Mouse (Mus musculus): ENCODE results near the gene Speer4e. TPM values are rescaled to one million over a fixed set of nuclear protein-coding genes. Genes with fewer than 3 reads are reported as not detected.
A peak's percentile ranks its signal among the peaks of the same experiment; 100 is the strongest.
"Not testable (repeated sequence)": the region's sequence is repeated elsewhere in the genome, so short reads cannot be mapped to it uniquely, and the experiment has no call there.

Gene Speer4e
- not detected in 2 replicates for polyA plus RNA-seq (2015; fragmentation: Nextera tagmentation; extraction: Ambion mirVana)

DNA sequence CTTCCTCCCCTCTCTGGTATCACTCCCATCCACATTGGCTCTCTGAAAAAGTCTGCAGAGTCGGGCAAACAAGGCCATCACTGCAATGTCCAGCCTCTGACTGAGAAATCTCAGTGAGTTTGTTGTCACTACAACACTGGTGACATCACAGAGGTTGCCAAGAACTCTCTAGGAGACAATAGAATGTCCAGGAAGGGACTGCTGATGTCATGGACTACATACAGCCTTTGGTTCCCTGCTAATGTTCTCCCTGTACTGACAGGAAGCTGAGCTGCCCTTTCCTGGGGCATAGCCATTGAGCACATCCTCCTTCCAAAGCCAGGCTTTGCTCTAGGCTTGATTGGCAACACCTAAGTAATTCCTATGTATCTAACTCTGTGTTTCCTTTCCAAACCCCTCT, at the start of gene Speer4e:
TSS of gene Speer4e (minus strand) at position 101 of the 400 bp plus-strand sequence.
- DNase-seq; H3K36me3 ChIP-seq (replicated peaks; ENCODE audit: insufficient read depth, low read length); H3K4me3 ChIP-seq (ENCODE audit: low read depth, low read length); ATAC-seq; H3K4me2 ChIP-seq (ENCODE audit: low read depth, low read length); H3K9me3 ChIP-seq (ENCODE audit: low read length); H3K27me3 ChIP-seq (ENCODE audit: insufficient read depth, low read length); H3K27ac ChIP-seq (ENCODE audit: low read depth); H3K4me1 ChIP-seq (ENCODE audit: insufficient read depth); H3K9ac ChIP-seq (replicated peaks): not testable (repeated sequence)
- WGBS (ENCODE audit: insufficient replicate concordance): 33% methylated on average over 1 of the region's 1 CpGs

- peak; percentile 38; the same call in 1 of the 2 replicates for ATAC-seq
- H3K4me3 ChIP-seq (ENCODE audit: low read depth, low read length); H3K4me2 ChIP-seq (ENCODE audit: low read depth, low read length); H3K4me1 ChIP-seq (ENCODE audit: insufficient read depth); H3K9ac ChIP-seq (replicated peaks); H3K9me3 ChIP-seq (ENCODE audit: low read length); H3K27me3 ChIP-seq (ENCODE audit: insufficient read depth, low read length); H3K27ac ChIP-seq (ENCODE audit: low read depth); H3K36me3 ChIP-seq (replicated peaks; ENCODE audit: insufficient read depth, low read length); DNase-seq: not testable (repeated sequence)
- 34% methylated on average over 5 of the region's 6 CpGs for WGBS (ENCODE audit: insufficient replicate concordance)
- 0 out of 2 replicates have a peak, but pooled peaks have one; percentile 17 for TF ChIP-seq CTCF (IDR thresholded peaks at IDR 0.05; ENCODE audit: low read depth)
Measured at GRCm38 (mm10) chr5:14986649-14987387, 48.6 kb upstream of the Speer4e start.

GRCm38 (mm10) chr5:14978835-14979234, 40.6 kb upstream of the Speer4e start, which contains the start of gene Gm10354:
Gm10354 (minus strand) TSS chr5:14978935.
- not testable (repeated sequence) for H3K9me3 ChIP-seq (ENCODE audit: low read length); H3K36me3 ChIP-seq (replicated peaks; ENCODE audit: insufficient read depth, low read length); ATAC-seq; H3K4me3 ChIP-seq (ENCODE audit: low read depth, low read length); H3K4me1 ChIP-seq (ENCODE audit: insufficient read depth); DNase-seq; H3K4me2 ChIP-seq (ENCODE audit: low read depth, low read length); H3K27ac ChIP-seq (ENCODE audit: low read depth); H3K9ac ChIP-seq (replicated peaks); H3K27me3 ChIP-seq (ENCODE audit: insufficient read depth, low read length)
- no CpG with 5 or more reads among the region's 1 CpGs for WGBS (ENCODE audit: insufficient replicate concordance)

DNA sequence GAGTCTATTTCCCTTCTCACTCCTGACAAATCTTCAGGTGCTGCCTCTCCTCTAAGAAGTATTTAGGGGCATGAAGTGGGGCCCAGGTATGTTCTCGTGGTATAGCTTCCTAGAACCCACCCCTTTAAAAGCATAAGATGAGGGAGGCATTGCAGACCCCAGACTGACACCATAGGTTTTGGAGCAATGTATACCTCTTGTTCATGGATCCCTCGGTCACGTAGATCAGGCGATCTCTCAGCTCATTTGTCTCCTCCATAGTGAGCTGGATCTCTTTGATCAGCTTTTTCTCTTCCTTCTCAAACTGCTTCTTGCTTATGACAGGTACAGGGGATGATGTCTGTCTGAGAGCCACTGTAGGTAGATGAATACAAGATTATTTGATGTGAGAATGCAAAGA, 39.1 kb upstream of the Speer4e start:
- WGBS (ENCODE audit: insufficient replicate concordance): 69% methylated on average over 4 of the region's 4 CpGs
- H3K4me1 ChIP-seq (ENCODE audit: insufficient read depth); H3K27ac ChIP-seq (ENCODE audit: low read depth); ATAC-seq; H3K4me2 ChIP-seq (ENCODE audit: low read depth, low read length); H3K9ac ChIP-seq (replicated peaks); H3K27me3 ChIP-seq (ENCODE audit: insufficient read depth, low read length); DNase-seq; H3K4me3 ChIP-seq (ENCODE audit: low read depth, low read length); H3K9me3 ChIP-seq (ENCODE audit: low read length); H3K36me3 ChIP-seq (replicated peaks; ENCODE audit: insufficient read depth, low read length): not testable (repeated sequence)

- not testable (repeated sequence) for H3K27me3 ChIP-seq (ENCODE audit: insufficient read depth, low read length); DNase-seq
Measured at GRCm38 (mm10) chr5:14975294-14975693, 37.1 kb upstream of the Speer4e start.

GRCm38 (mm10) chr5:14972841-14973240, 34.6 kb upstream of the Speer4e start:
- not testable (repeated sequence) for H3K4me2 ChIP-seq (ENCODE audit: low read depth, low read length); DNase-seq; H3K27me3 ChIP-seq (ENCODE audit: insufficient read depth, low read length); H3K4me1 ChIP-seq (ENCODE audit: insufficient read depth); H3K9me3 ChIP-seq (ENCODE audit: low read length); H3K27ac ChIP-seq (ENCODE audit: low read depth); H3K36me3 ChIP-seq (replicated peaks; ENCODE audit: insufficient read depth, low read length); H3K4me3 ChIP-seq (ENCODE audit: low read depth, low read length); ATAC-seq; H3K9ac ChIP-seq (replicated peaks)
- WGBS (ENCODE audit: insufficient replicate concordance): 71% methylated on average over 3 of the region's 3 CpGs

More at GRCm38 (mm10) chr5:14975294-14975693, 37.1 kb upstream of the Speer4e start:
- not testable (repeated sequence) for H3K4me3 ChIP-seq (ENCODE audit: low read depth, low read length); H3K4me2 ChIP-seq (ENCODE audit: low read depth, low read length); H3K9ac ChIP-seq (replicated peaks); H3K9me3 ChIP-seq (ENCODE audit: low read length); H3K27ac ChIP-seq (ENCODE audit: low read depth); H3K4me1 ChIP-seq (ENCODE audit: insufficient read depth); ATAC-seq; H3K36me3 ChIP-seq (replicated peaks; ENCODE audit: insufficient read depth, low read length)
- WGBS (ENCODE audit: insufficient replicate concordance): 56% methylated on average over 3 of the region's 4 CpGs

DNA sequence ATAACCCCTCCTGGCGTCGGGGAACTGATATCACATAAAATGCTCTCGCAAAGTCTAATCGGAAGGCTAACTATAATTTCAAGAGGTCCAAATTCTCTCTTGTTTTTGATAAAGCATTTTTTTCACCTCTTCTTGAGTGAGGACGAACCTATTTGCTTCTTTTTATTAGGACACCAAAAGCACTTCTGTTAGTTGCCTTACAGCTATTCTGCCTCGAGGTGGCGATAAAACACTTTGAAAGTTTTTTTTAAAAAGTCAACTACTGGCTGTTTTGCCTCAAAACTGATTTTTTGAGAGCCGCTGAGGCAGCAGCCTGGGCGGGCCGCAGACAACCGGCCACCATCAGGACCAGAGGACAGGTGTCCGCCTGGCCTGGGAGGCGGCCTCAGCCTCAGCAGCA, 25.6 kb upstream of the Speer4e start:
- H3K27me3 ChIP-seq (ENCODE audit: insufficient read depth, low read length); H3K36me3 ChIP-seq (replicated peaks; ENCODE audit: insufficient read depth, low read length); H3K27ac ChIP-seq (ENCODE audit: low read depth); H3K4me2 ChIP-seq (ENCODE audit: low read depth, low read length); H3K9me3 ChIP-seq (ENCODE audit: low read length); DNase-seq; H3K9ac ChIP-seq (replicated peaks); H3K4me1 ChIP-seq (ENCODE audit: insufficient read depth); H3K4me3 ChIP-seq (ENCODE audit: low read depth, low read length); ATAC-seq: not testable (repeated sequence)
- TF ChIP-seq CTCF (IDR thresholded peaks at IDR 0.05; ENCODE audit: low read depth): 0 out of 2 replicates have a peak, but pooled peaks have one; percentile 4
- WGBS (ENCODE audit: insufficient replicate concordance): 69% methylated on average over 13 of the region's 13 CpGs

- not testable (repeated sequence) for DNase-seq; H3K4me3 ChIP-seq (ENCODE audit: low read depth, low read length); H3K27ac ChIP-seq (ENCODE audit: low read depth); H3K9me3 ChIP-seq (ENCODE audit: low read length); H3K4me2 ChIP-seq (ENCODE audit: low read depth, low read length); H3K9ac ChIP-seq (replicated peaks); H3K4me1 ChIP-seq (ENCODE audit: insufficient read depth); ATAC-seq; H3K27me3 ChIP-seq (ENCODE audit: insufficient read depth, low read length); H3K36me3 ChIP-seq (replicated peaks; ENCODE audit: insufficient read depth, low read length)
- 67% methylated on average over 4 of the region's 4 CpGs for WGBS (ENCODE audit: insufficient replicate concordance)
Measured at GRCm38 (mm10) chr5:14961502-14961901, 23.3 kb upstream of the Speer4e start.

DNA sequence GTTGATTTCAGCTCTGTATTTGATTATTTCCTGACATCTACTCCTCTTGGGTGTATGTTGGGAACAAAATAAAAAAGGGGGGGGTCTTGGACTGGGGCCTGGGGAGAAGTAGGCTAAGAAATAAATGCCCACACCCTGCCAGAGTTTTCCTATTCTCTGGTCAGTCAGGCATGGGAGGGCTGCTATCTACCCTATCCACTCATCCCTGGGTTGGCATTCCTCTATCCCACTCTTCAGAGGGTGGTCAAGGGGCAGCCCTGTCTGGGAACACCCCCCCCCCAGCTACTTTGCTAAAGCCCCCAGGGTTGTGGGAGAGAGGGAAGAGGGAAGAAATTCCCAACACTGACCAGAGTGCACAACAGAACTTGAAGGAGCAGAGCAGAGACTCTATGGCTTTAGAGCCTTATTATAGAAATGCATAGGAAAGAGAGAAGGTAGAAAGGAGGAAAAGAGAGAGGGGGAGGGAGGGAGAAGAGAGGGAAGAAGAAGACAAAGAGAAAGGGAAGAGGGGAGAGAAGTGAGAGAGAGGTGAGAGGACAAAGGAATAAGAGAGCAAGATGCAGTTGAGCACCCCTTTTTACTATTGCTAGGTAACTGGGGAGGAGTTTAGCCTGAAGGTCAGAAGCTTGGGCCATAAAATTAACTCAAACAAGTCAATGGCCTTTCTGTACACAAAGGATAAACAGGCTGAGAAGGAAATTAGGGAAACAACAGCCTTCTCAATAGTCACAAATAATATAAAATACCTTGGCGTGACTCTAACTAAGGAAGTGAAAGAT, 17.9 kb upstream of the Speer4e start:
- H3K36me3 ChIP-seq (replicated peaks; ENCODE audit: insufficient read depth, low read length); H3K27me3 ChIP-seq (ENCODE audit: insufficient read depth, low read length); H3K9me3 ChIP-seq (ENCODE audit: low read length); H3K4me1 ChIP-seq (ENCODE audit: insufficient read depth); ATAC-seq; H3K27ac ChIP-seq (ENCODE audit: low read depth); H3K4me2 ChIP-seq (ENCODE audit: low read depth, low read length); H3K9ac ChIP-seq (replicated peaks); H3K4me3 ChIP-seq (ENCODE audit: low read depth, low read length); DNase-seq: not testable (repeated sequence)
- WGBS (ENCODE audit: insufficient replicate concordance): 85% methylated on average over 1 of the region's 1 CpGs

All from liver, postnatal 0 days (tissue).